ENCODE assay signal across 23 mouse cellular contexts in the genomic region with DNA sequence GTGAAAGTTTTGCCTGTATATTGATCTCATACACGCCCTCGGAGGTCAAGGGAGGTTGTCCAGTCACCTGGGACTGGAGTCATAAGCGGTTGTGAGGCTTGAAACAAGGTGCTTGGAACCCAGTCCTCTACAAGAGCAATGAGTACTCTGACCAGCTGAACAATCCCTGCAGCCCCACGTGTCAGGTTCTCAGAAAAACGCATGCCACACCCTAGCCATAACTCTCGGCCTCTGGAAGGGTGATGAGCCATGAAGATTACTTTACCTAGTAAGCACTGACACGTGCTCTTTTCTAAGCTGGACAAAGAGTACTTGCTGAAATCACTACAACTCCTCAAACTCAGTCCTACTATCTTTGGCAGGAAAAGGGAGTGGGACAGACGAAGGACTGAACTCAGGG. TPM values are rescaled to one million over a fixed set of nuclear protein-coding genes. Genes with fewer than 3 reads are reported as not detected.
DNase-seq lines count a peak whose midpoint lies in the region; TF ChIP-seq lines count a peak whose summit lies in the region.
"Had no signal": no experiment of that assay in that cellular context is flagged by ENCODE, and none has a peak within 500 bp of the region (broad histone marks: within the 10 kb centered on the region; RNA-seq: fewer than 3 reads in every experiment).

No protein-coding gene starts in this region.

- H3K9me3 ChIP-seq in ES-Bruce4 (replicated peaks; ENCODE audit: control insufficient read depth, insufficient read depth, low read length, poor library complexity, severe bottlenecking), result no peaks in the 10 kb centered on the region
- H3K9me3 ChIP-seq: embryonic facial prominence, embryonic 15.5 days; forebrain, embryonic 15.5 days; G1E; heart, embryonic 15.5 days; hindbrain, embryonic 12.5 days; neural tube, embryonic 13.5 days had no signal

- peak overlapping the region; percentile 69 for H3K27ac ChIP-seq in ES-Bruce4 (ENCODE audit: insufficient read depth, low read length)
- H3K27ac ChIP-seq: embryonic facial prominence, embryonic 15.5 days; forebrain, embryonic 15.5 days; heart, embryonic 15.5 days; hindbrain, embryonic 12.5 days; neural tube, embryonic 13.5 days had no signal

- H3K27me3 ChIP-seq in ES-Bruce4 (ENCODE audit: control insufficient read depth, insufficient read depth, low read length, poor library complexity, severe bottlenecking) (no peaks in the 10 kb centered on the region), myocyte (ENCODE audit: control insufficient read depth, insufficient read depth, insufficient read length) (no peaks in the 10 kb centered on the region)
- H3K27me3 ChIP-seq: embryonic facial prominence, embryonic 15.5 days; forebrain, embryonic 15.5 days; heart, embryonic 15.5 days; hindbrain, embryonic 12.5 days; neural tube, embryonic 13.5 days had no signal

- TF ChIP-seq POLR2A in ES-Bruce4 (IDR thresholded peaks at IDR 0.05; ENCODE audit: insufficient read depth, low read length), result no peak
- TF ChIP-seq POLR2A in myocyte (IDR thresholded peaks at IDR 0.05; ENCODE audit: insufficient read length, low read depth), result no peak

- H3K36me3 ChIP-seq in ES-Bruce4 (ENCODE audit: control insufficient read depth, insufficient read depth, low read length, poor library complexity, severe bottlenecking), result peaks cover 31% of the 10 kb centered on the region
- peaks cover 14% of the 10 kb centered on the region for H3K36me3 ChIP-seq in myocyte (ENCODE audit: control insufficient read depth, insufficient read depth)

- no peak for TF ChIP-seq EP300 in ES-Bruce4 (IDR thresholded peaks at IDR 0.05; ENCODE audit: insufficient read depth, low read depth, low read length)

- H3K4me3 ChIP-seq in ES-Bruce4 (ENCODE audit: low read depth, low read length) (peak overlapping the region; percentile 66), myocyte (no peak overlapping the region)
- H3K4me3 ChIP-seq: embryonic facial prominence, embryonic 15.5 days; forebrain, embryonic 15.5 days; heart, embryonic 15.5 days; hindbrain, embryonic 12.5 days; neural tube, embryonic 13.5 days had no signal

- peak overlapping the region; percentile 97 for H3K4me2 ChIP-seq in myocyte (ENCODE audit: low read depth)
- H3K4me2 ChIP-seq: embryonic facial prominence, embryonic 15.5 days; forebrain, embryonic 15.5 days; heart, embryonic 15.5 days had no signal

- no peak overlapping the region for H3ac ChIP-seq in myocyte (ENCODE audit: control insufficient read depth, insufficient read length)

- no peak for TF ChIP-seq CTCF in ES-Bruce4 (IDR thresholded peaks at IDR 0.05; ENCODE audit: low read depth, low read length)

- peaks cover 1% of the 10 kb centered on the region for H3K4me1 ChIP-seq in ES-Bruce4 (ENCODE audit: control insufficient read depth, insufficient read depth, low read length)

- peak overlapping the region; percentile 71 for H3K9ac ChIP-seq in ES-Bruce4 (ENCODE audit: low read depth, poor library complexity, severe bottlenecking)
- H3K9ac ChIP-seq: embryonic facial prominence, embryonic 15.5 days; forebrain, embryonic 15.5 days; heart, embryonic 15.5 days; hindbrain, embryonic 12.5 days; neural tube, embryonic 13.5 days had no signal

- peak; percentile 24 for DNase-seq in kidney, adult 11 months
- DNase-seq in kidney, adult 18-20 months, result no peak
- peak; percentile 32 for DNase-seq in liver
- no peak for DNase-seq in urinary bladder, postnatal 4 days (ENCODE audit: low spot score in 2 of 2)
- DNase-seq in heart, adult 9 months (ENCODE audit: low spot score in 2 of 2), result no peak
- DNase-seq in left cerebral cortex, postnatal 10 days (ENCODE audit: extremely low spot score in 1 of 2, low spot score in 2 of 2), result no peak
- DNase-seq: adrenal gland, adult 2 months; cerebellum, adult 2 months; layer of hippocampus, adult 9-11 months had no signal

- H3K79me2 ChIP-seq in myocyte (ENCODE audit: control insufficient read depth, insufficient read depth), result peaks cover 68% of the 10 kb centered on the region

- intact Hi-C loops in left cerebral cortex, postnatal 10 days (cut with DNase I), result no loop called here

TF ChIP-seq in myocyte, 11 proteins besides CTCF, POLR2A, EP300 and RAD21:
- TF ChIP-seq SRF (IDR thresholded peaks at IDR 0.05; ENCODE audit: control insufficient read depth, insufficient read length, low read depth), result no peak
- TF ChIP-seq MYOG (IDR thresholded peaks at IDR 0.05; ENCODE audit: control insufficient read depth in 1 of 3, insufficient read depth in 1 of 3, insufficient read length in 2 of 3, low read depth in 2 of 3), result no peak
- no peak for TF ChIP-seq CEBPB (IDR thresholded peaks at IDR 0.05; ENCODE audit: insufficient read depth, poor library complexity, severe bottlenecking)
- no peak for TF ChIP-seq E2F4 (IDR thresholded peaks at IDR 0.05; ENCODE audit: insufficient read depth)
- no peak for TF ChIP-seq TCF12 (IDR thresholded peaks at IDR 0.05; ENCODE audit: insufficient read depth, poor library complexity, severe bottlenecking)
- TF ChIP-seq MYOD1 (IDR thresholded peaks at IDR 0.05; ENCODE audit: control insufficient read depth in 1 of 3, insufficient read length in 2 of 3, low read depth in 2 of 3), result no peak
- TF ChIP-seq TCF3 (IDR thresholded peaks at IDR 0.05; ENCODE audit: insufficient read length, low read depth), result no peak
- TF ChIP-seq POLR2AphosphoS2 (IDR thresholded peaks at IDR 0.05; ENCODE audit: insufficient read length, low read depth), result no peak

RNA-seq across cellular contexts. Expression of a gene that starts 2.5 kb away (rescaled TPM):
- 129 and 133 TPM in 2 replicates for polyA plus RNA-seq in ES-Bruce4 (2011; ENCODE audit: insufficient read depth, insufficient read length, low read depth, missing spikeins)
- polyA plus RNA-seq in myocyte (2012; fragmentation: generic; extraction: Trizol), result 52.2 TPM
- total RNA-seq in left cerebral cortex, postnatal 10 days (2021), result 10 to 100 TPM; 59.1 to 60.9 TPM

RNA-seq across cellular contexts. Expression of a gene that starts 29.3 kb away (rescaled TPM):
- 32.4 and 36.2 TPM in 2 replicates for polyA plus RNA-seq in ES-Bruce4 (2011; ENCODE audit: insufficient read depth, insufficient read length, low read depth, missing spikeins)
- polyA plus RNA-seq in myocyte (2012; fragmentation: generic; extraction: Trizol), result 9.7 TPM
- 1 to 10 TPM; 2.9 TPM for total RNA-seq in left cerebral cortex, postnatal 10 days (2021)

RNA-seq across cellular contexts. Expression of a gene that starts 46.2 kb away (rescaled TPM):
- not detected in 2 replicates for polyA plus RNA-seq in ES-Bruce4 (2011; ENCODE audit: insufficient read depth, insufficient read length, low read depth, missing spikeins)
- polyA plus RNA-seq in myocyte (2012; fragmentation: generic; extraction: Trizol), result 8.3 TPM
- not detected for total RNA-seq in left cerebral cortex, postnatal 10 days (2021)
- total RNA-seq: adrenal gland, adult 2 months; gastrocnemius, adult 18-20 months; granulocyte monocyte progenitor cell, adult 5-6 weeks; left cerebral cortex, postnatal 36 days; megakaryocyte-erythroid progenitor cell, adult 5-6 weeks had no signal
- polyA plus RNA-seq: adrenal gland, adult 2 months; forebrain, embryonic 15.5 days; G1E; heart, embryonic 15.5 days; kidney, embryonic 14.5 days; lung, embryonic 16.5 days had no signal

Comparison
In these comparisons a context has a peak if more than half of its experiments do, and no peak if none do; other contexts are left out.
1. DNase-seq: peak in kidney, adult 11 months (single experiment) and liver (single experiment); none in kidney, adult 18-20 months (single experiment), urinary bladder, postnatal 4 days (0 of 2), heart, adult 9 months (0 of 2) and left cerebral cortex, postnatal 10 days (0 of 2).